Mouse (Mus musculus) lung, postnatal 4 days (tissue): Measurements from ENCODE around the gene Dthd1.

Experiments
- DNase-seq, 2 experiments: peaks; one replicate each; pipeline ENCODE4 v3.0.0; 2021

Gene Dthd1

DNA sequence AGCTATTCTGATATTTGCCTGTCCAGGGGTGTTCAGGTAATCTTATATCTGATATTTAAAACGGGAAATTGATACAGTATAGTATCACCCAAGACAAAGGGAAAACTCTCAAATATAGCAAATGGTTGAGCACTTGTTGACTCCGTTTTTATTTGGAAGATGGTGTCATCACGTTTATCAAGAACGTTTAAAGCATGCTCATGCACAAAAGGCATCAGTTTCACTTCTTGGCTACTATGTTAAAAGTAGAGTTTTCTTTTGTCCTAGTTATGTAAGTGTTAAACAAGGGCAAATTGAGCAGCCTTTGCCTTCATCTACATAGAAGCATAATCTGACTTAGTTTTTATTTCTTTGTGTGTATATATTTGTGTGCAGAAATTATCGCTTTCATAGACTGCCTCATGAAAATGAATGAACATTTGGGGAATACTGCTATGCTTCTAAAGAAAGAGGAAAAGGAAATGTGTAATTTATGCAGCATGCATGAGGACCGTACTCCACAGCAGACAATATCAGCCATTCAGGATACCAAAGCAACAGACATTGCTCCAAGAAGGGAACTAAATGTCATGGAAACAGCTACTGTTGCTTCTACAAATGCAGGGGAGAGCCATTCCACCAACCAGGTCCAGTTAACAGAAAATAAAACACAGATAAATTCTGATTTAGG lies at the start of gene Dthd1:
Dthd1 (plus strand) TSS at position 422 of the 670 bp plus-strand sequence.
- DNase-seq = no peak

DNA sequence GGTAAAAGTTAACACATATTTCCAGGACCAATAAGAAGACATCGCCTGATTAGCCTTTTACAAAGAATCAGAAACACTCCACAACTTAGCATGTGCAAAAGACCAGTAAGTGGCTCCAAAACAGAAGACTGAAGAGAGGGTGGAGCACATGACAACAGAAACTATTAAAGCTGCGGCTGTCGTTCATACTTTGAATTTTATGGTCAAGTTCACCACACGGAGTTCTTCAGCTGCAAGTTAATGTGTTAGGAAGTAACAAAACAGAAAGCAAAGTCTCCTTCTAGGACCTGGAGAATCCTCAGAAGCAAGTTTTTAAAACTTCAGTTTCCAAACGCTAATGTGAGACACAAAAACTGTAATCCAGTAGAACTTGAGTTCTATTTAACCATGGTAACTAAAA lies 49.5 kb upstream of the Dthd1 start:
- DNase-seq = no peak

GRCm38 (mm10) chr5:62765459-62765783 lies 48.2 kb upstream of the Dthd1 start:
- DNase-seq = no peak

DNA sequence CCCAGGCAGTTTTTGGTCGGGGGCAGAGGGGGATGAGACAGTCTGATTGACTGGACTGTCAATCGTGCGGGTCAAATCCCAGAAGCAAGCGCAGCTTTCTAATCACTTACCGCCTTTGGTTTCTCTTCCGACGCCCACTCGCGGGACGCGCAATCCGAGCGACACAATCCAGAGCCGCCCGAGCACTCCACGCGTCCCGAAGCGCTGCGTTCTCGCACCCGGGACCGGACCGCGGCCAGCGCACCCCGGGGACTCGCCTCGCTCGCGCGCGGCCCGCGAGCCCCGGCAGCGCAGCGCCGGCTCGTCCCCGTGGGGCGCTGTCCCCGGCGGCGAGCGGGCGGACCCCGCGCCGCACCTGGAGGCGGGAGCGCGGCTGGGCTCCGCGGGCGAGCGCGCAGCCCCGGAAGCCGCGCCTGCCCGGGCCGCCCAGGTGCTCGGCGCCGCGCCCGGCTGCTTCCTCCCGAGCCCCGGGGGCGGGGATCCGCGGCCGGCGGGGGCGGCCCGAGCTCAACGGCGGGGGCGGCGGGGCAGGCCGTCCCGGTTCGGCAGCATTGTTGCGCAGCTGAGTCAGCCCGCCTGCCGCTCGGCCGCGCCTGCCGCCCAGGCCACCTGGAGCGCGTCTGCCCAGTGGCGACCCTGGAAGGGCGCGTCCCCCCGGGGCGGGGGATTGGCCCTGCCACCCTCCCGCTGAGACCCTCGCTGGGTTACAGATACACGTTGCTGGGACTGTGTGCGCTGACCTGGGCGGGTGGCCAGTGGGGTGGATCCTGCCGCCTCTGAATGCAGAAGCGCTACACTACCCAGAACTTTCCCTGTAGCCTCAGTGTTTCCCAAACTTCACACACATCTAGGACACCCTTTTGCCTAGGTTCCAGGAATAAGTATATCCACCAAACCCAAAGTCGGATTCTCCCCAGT lies 47.6 kb upstream of the Dthd1 start, which contains the start of gene Arap2:
Arap2 (minus strand) TSS at position 376 of the 918 bp plus-strand sequence.
- peak; percentile 73 to 89 for DNase-seq

DNA sequence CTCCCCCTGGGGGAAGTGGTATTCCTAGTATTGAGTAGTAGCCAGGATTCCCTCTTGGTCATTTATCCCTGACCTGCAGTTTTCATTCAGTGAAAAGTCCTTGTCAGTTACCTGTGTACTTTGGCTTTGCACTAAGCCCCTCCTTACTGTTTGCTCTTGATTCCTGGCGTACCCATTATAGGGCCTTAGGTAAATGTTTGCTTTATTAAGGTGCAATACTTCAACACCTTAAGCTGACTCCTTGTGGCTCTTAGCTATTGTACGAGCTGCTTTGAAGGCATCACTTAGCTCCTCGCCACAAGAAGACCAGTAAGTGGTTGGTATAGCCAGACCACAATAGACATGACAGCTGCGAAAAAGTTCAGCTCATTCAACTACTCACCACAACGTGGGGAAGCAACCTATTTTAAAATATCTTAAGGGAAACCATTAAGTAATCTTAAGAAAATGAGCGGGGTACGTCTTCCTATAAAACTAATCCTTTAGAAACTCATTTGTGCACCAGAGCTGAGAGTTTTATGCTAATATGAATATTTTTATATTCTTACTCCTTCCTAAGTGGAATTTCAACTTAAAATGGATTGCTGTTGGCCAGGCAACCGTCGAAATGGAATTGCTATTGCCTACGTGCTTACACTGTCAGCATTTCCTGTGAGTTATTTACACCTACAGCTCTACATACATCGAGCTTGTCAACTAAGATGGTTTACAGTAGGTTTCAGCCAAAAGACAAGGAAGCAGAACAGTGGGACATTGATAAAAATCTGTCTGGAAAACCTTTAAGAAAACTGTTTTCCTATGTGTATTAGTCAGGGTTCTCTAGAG lies 41.6 kb upstream of the Dthd1 start:
- DNase-seq = no peak

DNA sequence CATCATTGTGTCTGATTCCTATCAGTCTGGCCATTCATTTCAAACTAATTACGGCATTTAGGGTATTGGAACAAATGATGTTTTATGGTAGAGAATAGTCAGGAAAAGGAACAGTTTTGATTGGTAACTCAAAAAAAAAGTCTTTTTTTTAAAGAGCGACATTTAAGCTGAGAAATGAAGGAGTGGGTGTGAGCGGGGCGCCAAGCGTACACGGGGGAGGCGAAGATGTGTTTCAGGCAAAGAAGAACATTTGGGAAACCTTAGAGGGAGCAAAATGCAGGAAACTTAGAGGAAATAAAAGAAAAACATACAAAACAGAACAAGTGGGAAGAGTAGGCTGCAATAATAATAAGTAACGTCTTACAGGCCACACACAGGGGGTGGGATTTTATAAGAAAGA lies 35.8 kb upstream of the Dthd1 start:
- DNase-seq = no peak

DNA sequence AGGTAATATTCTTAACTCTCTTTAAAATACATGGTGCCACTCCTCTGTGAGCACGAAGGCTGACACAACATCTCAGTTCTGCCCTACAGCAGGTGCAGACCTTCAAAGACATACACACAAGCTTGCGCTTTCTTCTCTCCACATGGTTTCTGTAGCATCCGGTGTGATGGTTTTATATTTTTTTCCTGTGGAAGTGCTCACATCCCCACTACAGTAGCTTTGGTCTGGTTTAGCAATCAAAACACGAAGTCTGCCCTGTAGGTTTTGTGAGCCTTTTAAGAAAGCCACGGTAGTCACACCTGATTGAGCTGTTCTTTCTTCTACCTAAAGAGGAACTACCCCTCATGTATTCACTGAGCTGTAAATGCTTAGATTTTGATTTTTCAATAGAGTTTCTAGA lies 34.9 kb upstream of the Dthd1 start:
- DNase-seq = no peak

DNA sequence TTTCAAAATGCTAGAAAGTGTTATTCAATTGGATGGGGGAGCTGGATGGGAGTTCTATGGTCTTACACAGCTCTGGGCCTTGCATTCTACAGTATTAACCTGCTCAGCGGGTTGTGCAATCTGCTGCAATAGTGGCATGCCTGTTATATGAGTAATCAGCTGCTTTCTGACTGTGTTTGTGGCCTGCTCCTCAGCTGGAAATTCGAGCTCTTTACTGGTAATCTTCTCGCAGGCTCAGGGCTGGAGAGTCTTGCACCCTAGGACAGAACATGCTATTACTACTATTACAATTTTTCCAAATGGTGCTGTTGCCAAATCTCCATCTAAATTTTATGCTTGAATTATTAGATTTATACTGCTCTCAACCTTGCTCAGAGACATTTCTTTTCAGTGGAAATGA lies 26.8 kb upstream of the Dthd1 start:
- DNase-seq = no peak

- no peak for DNase-seq
Measured at GRCm38 (mm10) chr5:62790921-62791564, 22.6 kb upstream of the Dthd1 start.

- DNase-seq = no peak
Measured at GRCm38 (mm10) chr5:62792776-62793175, 20.8 kb upstream of the Dthd1 start.

GRCm38 (mm10) chr5:62814072-62814414 lies 420 bp downstream of the Dthd1 start:
- DNase-seq = no peak

DNA sequence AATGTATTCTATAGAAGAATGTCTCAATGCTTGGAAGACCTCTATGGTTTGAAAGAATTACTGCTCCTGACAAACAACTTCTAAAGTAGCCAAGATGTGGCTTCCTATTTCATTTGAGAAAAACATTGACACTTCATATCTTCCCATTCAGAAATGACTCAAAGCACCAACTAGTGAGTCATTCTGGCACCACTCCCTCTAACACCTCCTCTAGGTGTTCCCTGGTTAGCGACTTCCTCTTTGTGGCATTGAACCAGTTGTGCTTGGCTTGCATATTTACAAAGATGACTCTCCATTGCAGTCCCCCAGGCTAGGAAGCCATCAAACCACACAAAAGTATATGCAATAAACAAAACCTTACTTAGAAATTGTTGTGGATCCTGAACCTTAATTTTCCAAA lies 2.1 kb downstream of the Dthd1 start:
- no peak for DNase-seq

GRCm38 (mm10) chr5:62819567-62819966 lies 5.9 kb downstream of the Dthd1 start:
- no peak for DNase-seq

GRCm38 (mm10) chr5:62820363-62821271 lies 7.0 kb downstream of the Dthd1 start:
- DNase-seq = no peak

DNA sequence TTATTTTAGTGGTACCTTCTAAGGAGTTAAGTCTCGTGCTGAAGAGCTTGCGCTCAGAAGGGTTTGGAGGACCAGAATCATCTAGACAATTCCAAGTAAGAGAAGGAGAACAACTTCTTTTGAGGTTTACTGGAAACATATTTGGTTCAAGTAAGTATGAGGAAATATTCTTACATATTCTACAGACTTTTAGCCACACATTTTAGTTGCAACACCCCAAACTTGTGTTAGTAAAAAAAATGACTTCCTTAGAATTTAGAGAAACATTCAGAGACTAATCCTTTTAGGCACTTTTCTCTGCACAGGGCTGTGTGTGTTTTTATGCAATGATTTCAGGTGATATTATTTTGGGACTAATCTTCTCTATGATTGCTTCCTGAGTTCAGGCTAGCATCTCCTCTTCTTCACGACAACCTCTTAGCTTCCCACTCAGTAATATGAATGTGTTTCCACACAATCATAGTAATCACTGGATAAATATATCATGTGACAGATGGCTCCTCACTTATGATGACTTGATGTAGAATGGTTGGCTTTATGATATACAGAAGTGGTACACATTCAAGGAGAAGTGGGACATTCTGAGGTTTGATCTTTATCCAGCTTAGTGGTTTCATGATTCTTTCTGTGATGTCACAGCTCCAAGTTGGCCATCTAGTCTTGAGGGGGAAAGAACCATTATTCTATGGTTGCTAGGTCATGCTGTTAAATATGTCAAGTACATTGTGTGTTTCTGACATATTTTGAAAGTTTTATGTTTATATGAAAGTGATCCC lies 29.5 kb downstream of the Dthd1 start:
- DNase-seq = no peak

DNA sequence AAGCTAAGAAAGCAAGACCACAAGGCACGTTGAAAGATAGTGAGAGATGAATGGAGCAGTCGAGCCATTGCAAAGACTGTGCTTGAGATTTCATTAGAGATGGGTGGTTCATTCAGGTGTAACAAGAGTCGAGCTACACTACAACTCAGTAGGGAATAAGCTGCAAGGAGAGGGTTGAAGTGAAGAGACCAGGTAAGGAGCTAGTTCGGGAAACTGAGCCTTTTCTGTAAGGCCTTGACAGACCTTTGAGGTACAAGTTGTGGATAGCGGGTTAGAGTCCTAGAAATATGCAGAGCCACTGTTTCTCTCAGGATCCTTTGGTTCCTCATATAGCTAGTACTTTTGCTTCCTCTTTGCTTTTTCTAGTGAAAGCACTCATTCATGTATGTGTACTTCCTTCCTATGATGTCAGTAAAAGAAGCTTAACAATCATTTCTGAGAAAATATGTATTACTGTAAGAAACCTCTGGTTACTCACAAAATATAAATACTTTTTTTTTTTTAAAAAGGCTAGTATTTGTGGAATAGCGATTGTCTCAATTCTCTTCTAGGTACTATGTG lies 33.0 kb downstream of the Dthd1 start:
- no peak for DNase-seq

DNA sequence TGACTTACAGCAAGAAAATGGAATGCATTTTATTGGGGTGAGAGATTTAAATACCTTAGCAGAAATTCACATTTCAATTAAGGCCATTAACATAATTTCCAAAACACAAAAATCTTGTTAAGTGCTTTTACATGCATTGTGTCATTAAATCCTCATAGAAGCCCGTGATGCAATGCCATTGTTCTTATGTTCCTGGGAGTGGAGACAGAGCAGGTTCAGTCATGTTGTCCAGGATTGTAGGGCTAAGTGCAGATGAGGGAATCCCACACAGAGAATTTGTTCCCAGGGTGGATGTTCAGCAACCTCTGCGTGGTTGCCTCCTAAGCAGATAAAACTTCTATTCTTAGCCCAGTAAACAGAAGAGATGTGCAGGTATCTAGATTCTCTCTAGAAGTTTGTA lies 37.7 kb downstream of the Dthd1 start:
- DNase-seq = no peak

DNA sequence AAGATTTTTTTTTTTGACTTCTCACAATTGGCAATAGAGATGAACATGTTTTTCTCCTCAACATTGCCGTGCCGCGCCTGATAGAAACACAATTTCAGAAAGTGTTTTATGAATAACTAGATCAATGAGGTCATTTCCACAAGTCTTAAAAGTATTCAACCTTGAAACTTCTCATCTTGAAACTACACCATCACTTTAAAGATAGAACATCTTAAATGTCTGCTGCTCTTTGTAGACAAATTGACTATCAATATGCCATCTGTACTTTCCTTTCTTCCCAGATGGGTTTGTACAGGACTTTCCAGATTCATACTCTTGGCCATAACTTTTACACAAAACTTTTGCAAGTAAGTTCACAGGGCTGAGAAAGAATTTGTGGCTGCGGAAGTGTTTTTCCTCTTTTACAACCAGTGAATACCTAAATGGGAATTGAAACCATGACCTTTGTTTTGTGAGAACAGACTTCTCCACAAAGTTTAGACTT lies 40.8 kb downstream of the Dthd1 start:
- no peak for DNase-seq

- DNase-seq = no peak
Measured at GRCm38 (mm10) chr5:62857502-62857901, 43.9 kb downstream of the Dthd1 start.

DNA sequence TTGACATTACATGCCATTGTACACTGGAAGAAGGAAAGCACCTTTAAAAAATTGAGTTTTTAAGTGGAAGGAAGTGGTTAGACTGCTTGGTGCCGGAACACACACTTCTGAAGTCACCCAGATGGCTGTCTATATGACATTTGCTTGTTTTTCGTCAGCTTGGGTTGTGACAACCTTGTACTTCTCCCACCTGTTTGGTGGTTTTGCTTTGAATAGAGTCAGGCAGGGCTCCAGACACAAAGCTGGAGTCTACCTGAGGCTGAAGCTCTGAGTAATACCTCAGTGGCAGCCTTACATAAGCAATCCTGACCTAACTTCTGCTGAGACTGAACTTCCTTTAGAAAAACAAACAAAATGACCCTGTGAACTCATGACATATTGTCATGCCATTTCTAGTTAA lies 44.7 kb downstream of the Dthd1 start:
- DNase-seq = peak in 1 of 2 experiments; percentile 7

DNA sequence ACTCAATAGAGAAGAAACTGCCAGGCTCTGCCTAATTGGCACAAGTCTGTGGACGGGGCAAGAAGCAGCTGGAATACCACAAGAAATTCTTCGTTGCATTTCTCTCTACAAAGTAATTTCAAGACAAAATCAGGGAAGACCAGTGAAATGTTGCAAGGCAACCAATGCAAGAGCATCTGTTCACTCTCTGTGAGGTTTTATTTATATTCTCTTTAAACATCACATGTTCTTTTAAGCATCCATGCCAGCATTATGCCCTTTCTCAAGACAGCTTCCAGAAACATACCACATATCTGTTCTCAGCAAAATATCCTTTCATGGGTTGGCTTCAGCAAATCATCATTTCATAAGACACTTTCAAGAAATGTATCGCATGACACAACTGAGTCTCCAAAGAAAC lies 50.7 kb downstream of the Dthd1 start:
- no peak for DNase-seq
